Mouse (Mus musculus) frontal cortex, postnatal 14 days (tissue): ENCODE measurements around the gene Uqcr10.
"Not testable (repeated sequence)": the region's sequence is repeated elsewhere in the genome, so short reads cannot be mapped to it uniquely, and the experiment has no call there.

Experiments used
- DNase-seq, 2 experiments: peaks; one replicate each; pipeline ENCODE4 v3.0.0; 2022; ENCODE audit warnings: low spot score in 2 of 2

The Uqcr10 gene

GRCm38 (mm10) chr11:4714727-4715126 lies 10.6 kb upstream of the Uqcr10 start:
- no peak for DNase-seq

- no peak for DNase-seq
Observed at GRCm38 (mm10) chr11:4712822-4713221, 8.7 kb upstream of the Uqcr10 start.

DNA sequence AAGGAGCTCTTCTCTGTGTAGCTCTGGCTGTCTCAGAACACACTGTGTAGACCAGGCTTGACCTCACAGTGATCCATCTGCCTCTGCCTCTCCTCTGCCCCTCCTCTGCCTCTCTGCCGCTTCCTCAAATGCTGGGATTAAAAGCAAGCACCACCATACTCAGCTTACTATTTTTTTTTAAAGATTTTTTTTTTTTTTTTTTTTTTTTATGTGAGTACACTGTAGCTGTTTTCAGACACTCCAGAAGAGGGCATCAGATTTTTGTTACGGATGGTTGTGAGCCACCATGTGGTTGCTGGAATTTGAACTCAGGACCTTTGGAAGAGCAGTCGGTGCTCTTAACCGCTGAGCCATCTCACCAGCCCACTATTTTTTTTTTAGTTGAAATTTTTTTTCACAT lies 6.0 kb upstream of the Uqcr10 start:
- DNase-seq = not testable (repeated sequence)

DNA sequence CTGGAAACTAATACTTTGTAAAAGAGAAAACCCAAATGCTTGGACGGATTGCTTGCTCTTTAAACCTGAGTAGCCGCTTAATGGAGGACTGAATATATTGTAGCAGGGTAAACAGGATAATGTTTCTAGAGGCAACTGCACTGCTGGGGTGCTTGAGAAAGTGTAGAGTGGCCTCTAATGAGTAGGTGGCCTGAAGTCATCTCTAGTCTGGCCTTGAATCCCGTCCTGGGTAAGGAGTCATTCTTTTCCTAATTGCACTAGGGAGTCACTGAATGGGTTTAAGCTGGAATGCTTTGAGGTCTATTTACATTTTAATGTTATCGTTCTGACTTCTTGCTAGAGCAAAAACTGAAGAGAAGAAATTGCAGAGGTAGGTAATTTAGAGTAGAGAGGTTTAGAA lies 1.0 kb upstream of the Uqcr10 start:
- no peak for DNase-seq

DNA sequence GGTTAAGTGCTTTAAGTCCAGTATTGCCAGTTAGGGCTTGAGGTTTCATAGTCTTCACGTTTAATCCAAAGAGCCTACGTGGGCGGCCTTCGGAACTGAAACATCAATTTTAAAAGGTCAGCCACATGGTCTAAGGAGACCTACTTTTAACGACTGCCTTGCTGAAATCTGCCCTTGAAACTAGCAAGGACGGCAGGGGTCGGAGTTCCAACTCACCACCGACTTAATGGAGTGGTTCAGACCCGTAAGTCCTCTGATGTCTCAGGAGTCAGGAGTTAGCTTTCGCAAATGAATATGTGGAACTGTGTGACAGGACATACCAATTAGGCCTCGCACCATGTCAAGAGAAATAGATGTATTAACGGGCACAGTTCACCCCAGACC lies 462 bp downstream of the Uqcr10 start:
- DNase-seq = no peak

GRCm38 (mm10) chr11:4700726-4701125 lies 3.4 kb downstream of the Uqcr10 start:
- no peak for DNase-seq

- DNase-seq = peak; percentile 45 to 55
Observed at GRCm38 (mm10) chr11:4697043-4697983, 6.8 kb downstream of the Uqcr10 start.

- DNase-seq = no peak
Observed at GRCm38 (mm10) chr11:4692162-4692561, 12.0 kb downstream of the Uqcr10 start.

DNA sequence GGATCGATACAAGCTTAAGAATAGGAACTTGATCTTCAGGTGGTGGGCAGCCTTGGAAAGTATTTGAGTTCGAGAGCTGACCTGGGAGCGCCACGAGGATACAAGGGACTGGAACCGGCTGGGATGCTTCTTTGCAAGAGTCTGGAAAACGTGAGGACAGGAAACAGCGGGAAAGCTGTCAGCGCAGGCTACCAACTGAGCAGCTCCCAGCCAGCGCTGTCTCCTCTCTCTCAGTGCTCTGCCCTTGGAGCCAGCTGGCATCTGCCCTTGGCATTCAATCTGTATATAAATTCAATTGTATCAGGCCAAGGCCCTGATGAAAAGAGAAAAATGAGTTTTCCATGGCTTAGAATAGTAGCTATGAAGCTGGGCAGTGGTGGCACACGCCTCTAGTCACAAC lies 12.9 kb downstream of the Uqcr10 start:
- no peak for DNase-seq

DNA sequence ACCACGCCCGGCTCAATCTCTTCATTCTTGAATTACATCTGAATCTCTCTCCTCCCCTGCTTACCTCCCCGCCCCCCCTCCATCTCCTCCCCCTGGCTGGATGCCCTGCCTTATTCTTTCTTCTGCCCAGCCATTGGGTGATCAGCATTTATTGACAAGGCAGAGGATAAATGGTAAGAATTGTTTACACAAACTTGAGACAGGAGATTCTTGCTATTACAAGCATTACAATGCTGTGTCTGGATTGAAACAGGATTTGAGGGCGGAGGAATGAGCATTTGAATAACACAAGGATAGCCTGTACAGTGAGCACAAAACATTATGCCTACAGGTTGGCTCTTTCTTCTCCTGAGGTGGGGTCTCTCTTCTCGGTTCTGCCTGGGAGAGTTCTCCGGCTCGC lies 13.8 kb downstream of the Uqcr10 start:
- no peak for DNase-seq

DNA sequence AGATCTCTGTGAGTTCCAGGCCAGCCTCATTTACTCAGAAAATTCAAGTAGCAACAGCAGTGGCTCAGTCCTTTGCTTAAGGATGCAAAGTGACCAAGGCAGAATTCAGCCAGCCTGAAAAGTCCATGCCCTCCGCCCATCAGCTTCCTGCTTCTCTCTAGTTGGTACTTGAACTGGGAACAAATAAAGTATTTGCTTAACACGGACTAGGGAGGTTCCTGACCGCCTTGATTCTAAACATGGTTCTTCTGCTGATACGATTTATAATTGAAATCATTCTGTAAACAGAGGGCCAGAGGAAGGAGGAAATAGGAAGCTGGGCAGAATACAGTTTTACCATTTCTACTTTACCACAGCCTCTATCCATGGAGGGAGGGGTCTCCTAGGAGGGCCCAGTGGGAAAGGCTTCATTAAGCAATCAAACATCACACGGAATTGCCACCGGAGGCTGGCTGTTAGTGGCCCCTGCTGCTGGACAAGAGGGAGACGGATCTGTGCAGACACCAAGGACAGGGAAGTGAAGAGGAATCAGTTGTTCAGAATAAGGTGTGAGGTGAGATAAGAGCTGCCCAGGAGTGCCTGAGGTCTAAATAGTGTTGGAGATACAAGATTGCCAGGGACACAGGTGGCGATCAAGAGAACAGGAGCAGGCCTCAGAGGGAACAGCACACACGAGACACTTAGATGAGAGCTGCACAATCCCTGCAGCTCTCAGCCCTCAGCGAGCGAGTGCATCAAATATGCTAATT lies 15.3 kb downstream of the Uqcr10 start:
- DNase-seq = no peak

GRCm38 (mm10) chr11:4687874-4688273 lies 16.3 kb downstream of the Uqcr10 start:
- no peak for DNase-seq

GRCm38 (mm10) chr11:4687027-4687426 lies 17.1 kb downstream of the Uqcr10 start:
- no peak for DNase-seq

DNA sequence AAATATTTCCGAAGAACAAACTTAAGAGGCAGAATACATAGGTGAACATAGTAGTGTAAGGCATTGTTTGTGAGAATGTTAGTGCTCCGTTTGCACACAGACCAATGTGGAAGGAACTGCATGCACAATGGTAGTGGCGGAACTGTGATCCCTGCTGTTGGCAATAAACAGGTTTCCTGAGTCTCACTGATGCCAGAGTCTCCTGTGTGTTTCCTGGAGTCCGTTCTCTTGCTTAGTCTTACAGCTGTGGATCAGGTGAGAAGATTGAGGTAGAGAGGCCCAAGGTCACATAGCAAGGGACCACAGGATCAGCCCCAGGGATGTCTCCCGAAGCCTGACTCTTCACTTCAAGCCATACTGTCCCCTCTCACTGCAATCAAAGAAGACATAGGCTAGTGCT lies 18.6 kb downstream of the Uqcr10 start:
- DNase-seq = no peak

DNA sequence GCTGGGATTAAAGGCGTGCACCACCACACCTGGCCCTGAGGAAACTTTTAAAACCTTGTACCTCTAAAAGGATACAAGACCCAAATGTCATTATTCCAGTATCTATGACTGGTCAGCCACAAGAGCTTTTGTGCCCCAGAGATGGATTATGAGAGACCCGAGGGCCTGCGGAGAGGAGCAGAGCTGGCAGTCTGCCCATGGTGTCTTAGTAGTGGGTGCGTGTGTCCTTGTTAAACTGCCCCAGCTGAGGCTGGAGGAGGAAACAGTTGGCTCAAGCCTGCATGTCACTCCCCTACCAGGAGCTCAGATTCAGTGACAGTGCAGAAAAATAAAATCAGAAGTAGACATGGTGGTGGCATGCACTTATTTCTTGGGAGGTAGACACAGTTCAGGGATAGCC lies 19.1 kb downstream of the Uqcr10 start:
- no peak for DNase-seq

DNA sequence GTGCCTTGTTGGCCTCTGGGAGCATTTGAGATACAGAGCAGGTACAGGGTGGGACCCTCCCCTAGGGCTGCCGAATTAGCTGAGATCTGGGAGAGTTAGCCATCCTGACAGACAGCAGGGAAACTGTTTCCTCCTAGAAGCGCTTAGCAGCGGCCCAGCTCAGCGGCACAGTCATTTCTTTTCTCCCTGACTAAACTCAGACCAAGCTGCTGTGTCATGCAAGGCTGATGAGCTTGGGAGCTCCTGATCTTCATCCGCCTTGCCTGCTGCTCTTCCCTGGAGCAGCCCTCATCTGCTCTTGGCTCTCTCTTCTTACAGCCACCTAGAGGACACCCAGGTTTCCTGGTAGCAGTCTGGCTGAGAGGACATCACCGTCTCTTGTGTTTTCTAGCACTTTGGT lies 20.0 kb downstream of the Uqcr10 start:
- DNase-seq = no peak

- no peak for DNase-seq
Observed at GRCm38 (mm10) chr11:4683516-4683915, 20.6 kb downstream of the Uqcr10 start.

DNA sequence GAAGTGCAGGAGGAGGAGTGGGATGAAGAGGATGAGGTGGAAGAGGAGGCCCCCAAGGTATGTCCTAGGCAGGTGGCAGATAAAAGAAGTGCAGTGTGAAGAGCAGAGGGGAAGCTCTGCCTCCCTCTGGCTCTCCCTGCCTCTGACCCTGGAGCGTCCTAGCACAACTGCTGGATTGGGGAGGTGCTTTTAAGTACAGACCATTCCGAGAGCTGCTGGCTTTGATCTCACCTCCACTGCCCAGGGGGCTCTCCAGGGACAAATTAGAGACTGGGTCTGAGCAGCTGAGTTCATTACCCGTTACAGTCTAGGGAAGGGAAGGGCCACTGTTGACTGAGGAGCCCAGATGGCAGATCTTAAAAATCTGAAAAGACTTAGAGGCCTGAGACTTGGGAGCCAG lies 24.0 kb downstream of the Uqcr10 start:
- DNase-seq = no peak

DNA sequence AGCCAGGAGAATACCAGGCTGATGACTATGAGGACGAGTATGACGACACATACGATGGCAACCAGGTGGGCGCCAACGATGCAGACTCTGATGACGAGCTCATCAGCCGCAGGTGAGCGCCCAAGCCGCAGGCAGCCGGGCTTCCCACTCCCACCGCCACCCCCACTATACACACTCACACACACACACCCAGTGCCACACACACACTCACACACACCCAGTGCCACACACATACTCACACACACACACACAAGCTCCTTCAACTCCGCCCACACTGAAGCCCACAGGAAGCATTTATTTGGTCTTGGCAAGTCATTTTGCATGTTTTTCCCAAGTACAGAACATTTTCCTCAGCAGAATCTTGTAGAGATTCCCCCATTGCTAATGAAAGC lies 24.7 kb downstream of the Uqcr10 start:
- no peak for DNase-seq

- peak in 1 of 2 experiments; percentile 36 for DNase-seq
Observed at GRCm38 (mm10) chr11:4678700-4679440, 25.3 kb downstream of the Uqcr10 start.

- no peak for DNase-seq
Observed at GRCm38 (mm10) chr11:4677250-4677872, 26.8 kb downstream of the Uqcr10 start.

DNA sequence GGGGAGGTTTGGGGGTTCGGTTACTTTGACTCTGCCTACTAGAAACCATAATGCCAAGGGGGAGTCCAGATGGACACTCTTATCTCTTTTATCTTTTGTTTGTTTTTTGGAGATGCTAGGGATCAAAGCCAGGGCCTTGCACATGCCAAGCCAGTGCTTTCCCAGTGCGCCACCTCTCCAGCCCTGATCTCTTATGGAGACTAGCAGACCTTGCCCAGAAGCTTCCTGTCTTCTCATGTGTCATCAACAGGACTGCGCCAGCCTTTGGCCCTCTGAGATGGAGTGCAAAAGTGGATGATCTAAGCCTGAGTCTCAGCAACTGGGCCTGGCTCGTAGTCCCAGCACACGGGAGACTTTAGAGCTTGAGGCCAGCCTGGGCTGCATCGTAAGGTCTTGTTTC lies 28.4 kb downstream of the Uqcr10 start:
- no peak for DNase-seq
